Mouse (Mus musculus) bone marrow, adult 2 months (tissue): ENCODE measurements at regions not wholly inside any gene's neighbourhood (a gene's known extent, or its start where the extent isn't known, plus 50 kb on each side); places are given as distances from the start of the nearest gene placed in this dataset.

ENCODE experiments used
- CTCF ChIP-seq: fragments of 200-500 bp; IDR thresholded peaks from 2 replicates; pipeline ENCODE4 v1.5.1; 2011; ENCODE audit warnings: low read length, control low read depth; ENCODE audit not compliant: control insufficient read depth, insufficient read depth
- POLR2A ChIP-seq: fragments of 200-500 bp; IDR thresholded peaks from 2 replicates; pipeline ENCODE4 v1.6.1; 2011; ENCODE audit warnings: low read depth, mild to moderate bottlenecking, control low read depth, low read length, borderline replicate concordance; ENCODE audit not compliant: control insufficient read depth

- TF ChIP-seq CTCF (no peak), POLR2A (no peak)
Measured at GRCm38 (mm10) chr4:95108811-95109210, 56.8 kb upstream of the Jun start.
